Mouse (Mus musculus): ENCODE data around the gene Dph1. TPM values are rescaled to one million over a fixed set of nuclear protein-coding genes. Genes with fewer than 3 reads are reported as not detected.

Dph1 gene
- polyA plus RNA-seq, 1 experiment, result 3.5 TPM

GRCm38 (mm10) chr11:75147106-75147845 lies 43.8 kb downstream of the Dph1 start:
- H3K27ac ChIP-seq (ENCODE audit: control insufficient read depth, insufficient read depth, low read depth, low read length, poor library complexity), result no peak overlapping the region
- H3K4me3 ChIP-seq (replicated peaks; ENCODE audit: control insufficient read depth, low read depth, low read length), result no peak overlapping the region
- no peaks in the 10 kb centered on the region for H3K4me1 ChIP-seq (ENCODE audit: control insufficient read depth, insufficient read depth, low read length)
- 42% methylated on average over 11 of the region's 11 CpGs for WGBS
- no peak for TF ChIP-seq POLR2A (IDR thresholded peaks at IDR 0.05; ENCODE audit: borderline replicate concordance, control insufficient read depth, low read depth, low read length)
- no peak for TF ChIP-seq CTCF (IDR thresholded peaks at IDR 0.05; ENCODE audit: control insufficient read depth, insufficient read depth, low read length)

GRCm38 (mm10) chr11:75145841-75146240 lies 45.2 kb downstream of the Dph1 start:
- no peak overlapping the region for H3K27ac ChIP-seq (ENCODE audit: control insufficient read depth, insufficient read depth, low read depth, low read length, poor library complexity)
- peaks cover 3% of the 10 kb centered on the region for H3K4me1 ChIP-seq (ENCODE audit: control insufficient read depth, insufficient read depth, low read length)
- TF ChIP-seq POLR2A (IDR thresholded peaks at IDR 0.05; ENCODE audit: borderline replicate concordance, control insufficient read depth, low read depth, low read length) (no peak), CTCF (IDR thresholded peaks at IDR 0.05; ENCODE audit: control insufficient read depth, insufficient read depth, low read length) (no peak)
- no peak overlapping the region for H3K4me3 ChIP-seq (replicated peaks; ENCODE audit: control insufficient read depth, low read depth, low read length)
- 92% methylated on average over 2 of the region's 2 CpGs for WGBS

- Histone ChIP-seq H3K4me1 (ENCODE audit: control insufficient read depth, insufficient read depth, low read length) (peaks cover 4% of the 10 kb centered on the region), H3K4me3 (replicated peaks; ENCODE audit: control insufficient read depth, low read depth, low read length) (no peak overlapping the region), H3K27ac (ENCODE audit: control insufficient read depth, insufficient read depth, low read depth, low read length, poor library complexity) (no peak overlapping the region)
- no peak for TF ChIP-seq POLR2A (IDR thresholded peaks at IDR 0.05; ENCODE audit: borderline replicate concordance, control insufficient read depth, low read depth, low read length)
- TF ChIP-seq CTCF (IDR thresholded peaks at IDR 0.05; ENCODE audit: control insufficient read depth, insufficient read depth, low read length), result no peak
- WGBS, result 91% methylated on average over 4 of the region's 4 CpGs
Measured at GRCm38 (mm10) chr11:75142749-75143148, 48.3 kb downstream of the Dph1 start.

GRCm38 (mm10) chr11:75141913-75142312 lies 49.1 kb downstream of the Dph1 start:
- peaks cover 9% of the 10 kb centered on the region for H3K4me1 ChIP-seq (ENCODE audit: control insufficient read depth, insufficient read depth, low read length)
- WGBS, result 65% methylated on average over 1 of the region's 1 CpGs
- H3K4me3 ChIP-seq (replicated peaks; ENCODE audit: control insufficient read depth, low read depth, low read length), result no peak overlapping the region
- no peak overlapping the region for H3K27ac ChIP-seq (ENCODE audit: control insufficient read depth, insufficient read depth, low read depth, low read length, poor library complexity)
- TF ChIP-seq POLR2A (IDR thresholded peaks at IDR 0.05; ENCODE audit: borderline replicate concordance, control insufficient read depth, low read depth, low read length) (no peak), CTCF (IDR thresholded peaks at IDR 0.05; ENCODE audit: control insufficient read depth, insufficient read depth, low read length) (no peak)

GRCm38 (mm10) chr11:75141038-75141437 lies 50.0 kb downstream of the Dph1 start:
- H3K4me3 ChIP-seq (replicated peaks; ENCODE audit: control insufficient read depth, low read depth, low read length), result no peak overlapping the region
- TF ChIP-seq CTCF (IDR thresholded peaks at IDR 0.05; ENCODE audit: control insufficient read depth, insufficient read depth, low read length) (no peak), POLR2A (IDR thresholded peaks at IDR 0.05; ENCODE audit: borderline replicate concordance, control insufficient read depth, low read depth, low read length) (no peak)
- H3K27ac ChIP-seq (ENCODE audit: control insufficient read depth, insufficient read depth, low read depth, low read length, poor library complexity), result no peak overlapping the region
- 37% methylated on average over 3 of the region's 3 CpGs for WGBS
- H3K4me1 ChIP-seq (ENCODE audit: control insufficient read depth, insufficient read depth, low read length), result peaks cover 12% of the 10 kb centered on the region

GRCm38 (mm10) chr11:75140431-75140830 lies 50.6 kb downstream of the Dph1 start:
- H3K27ac ChIP-seq (ENCODE audit: control insufficient read depth, insufficient read depth, low read depth, low read length, poor library complexity), result no peak overlapping the region
- WGBS, result 85% methylated on average over 5 of the region's 5 CpGs
- TF ChIP-seq CTCF (IDR thresholded peaks at IDR 0.05; ENCODE audit: control insufficient read depth, insufficient read depth, low read length) (no peak), POLR2A (IDR thresholded peaks at IDR 0.05; ENCODE audit: borderline replicate concordance, control insufficient read depth, low read depth, low read length) (no peak)
- no peak overlapping the region for H3K4me3 ChIP-seq (replicated peaks; ENCODE audit: control insufficient read depth, low read depth, low read length)
- peaks cover 12% of the 10 kb centered on the region for H3K4me1 ChIP-seq (ENCODE audit: control insufficient read depth, insufficient read depth, low read length)

GRCm38 (mm10) chr11:75139122-75139963 lies 51.7 kb downstream of the Dph1 start:
- H3K4me1 ChIP-seq (ENCODE audit: control insufficient read depth, insufficient read depth, low read length), result peaks cover 12% of the 10 kb centered on the region

GRCm38 (mm10) chr11:75136666-75137398 lies 54.2 kb downstream of the Dph1 start:
- WGBS, result 13% methylated on average over 5 of the region's 5 CpGs
- no peak overlapping the region for H3K4me3 ChIP-seq (replicated peaks; ENCODE audit: control insufficient read depth, low read depth, low read length)
- TF ChIP-seq CTCF (IDR thresholded peaks at IDR 0.05; ENCODE audit: control insufficient read depth, insufficient read depth, low read length), result no peak
- TF ChIP-seq POLR2A (IDR thresholded peaks at IDR 0.05; ENCODE audit: borderline replicate concordance, control insufficient read depth, low read depth, low read length), result no peak
- H3K4me1 ChIP-seq (ENCODE audit: control insufficient read depth, insufficient read depth, low read length), result peaks cover 12% of the 10 kb centered on the region
- H3K27ac ChIP-seq (ENCODE audit: control insufficient read depth, insufficient read depth, low read depth, low read length, poor library complexity), result no peak overlapping the region

More at GRCm38 (mm10) chr11:75139122-75139963, 51.7 kb downstream of the Dph1 start:
- TF ChIP-seq CTCF (IDR thresholded peaks at IDR 0.05; ENCODE audit: control insufficient read depth, insufficient read depth, low read length), result no peak
- TF ChIP-seq POLR2A (IDR thresholded peaks at IDR 0.05; ENCODE audit: borderline replicate concordance, control insufficient read depth, low read depth, low read length), result no peak
- no peak overlapping the region for H3K27ac ChIP-seq (ENCODE audit: control insufficient read depth, insufficient read depth, low read depth, low read length, poor library complexity)
- H3K4me3 ChIP-seq (replicated peaks; ENCODE audit: control insufficient read depth, low read depth, low read length), result no peak overlapping the region
- WGBS, result 55% methylated on average over 11 of the region's 11 CpGs
